Mouse (Mus musculus): ENCODE data around the gene Prodh2. TPM values are rescaled to one million over a fixed set of nuclear protein-coding genes. Genes with fewer than 3 reads are reported as not detected.

The Prodh2 gene
- 0.05 and 0.26 TPM in 2 replicates for polyA plus RNA-seq (2012; rRNA removed)

GRCm38 (mm10) chr7:30493401-30493931 is at the start of gene Prodh2:
Gene Prodh2, plus strand, starts transcription at chr7:30493622.
- TF ChIP-seq POLR2A (IDR thresholded peaks at IDR 0.05; ENCODE audit: borderline replicate concordance, extremely low read depth, insufficient read depth, insufficient read length, poor library complexity, severe bottlenecking), result no peak
- TF ChIP-seq CTCF (IDR thresholded peaks at IDR 0.05; ENCODE audit: borderline replicate concordance, extremely low read depth, insufficient read depth, insufficient read length), result no peak
- no peak for DNase-seq (ENCODE audit: low read depth)

GRCm38 (mm10) chr7:30443696-30444095 is 49.7 kb upstream of the Prodh2 start:
- TF ChIP-seq CTCF (IDR thresholded peaks at IDR 0.05; ENCODE audit: borderline replicate concordance, extremely low read depth, insufficient read depth, insufficient read length) (no peak), POLR2A (IDR thresholded peaks at IDR 0.05; ENCODE audit: borderline replicate concordance, extremely low read depth, insufficient read depth, insufficient read length, poor library complexity, severe bottlenecking) (no peak)
- DNase-seq (ENCODE audit: low read depth), result peak; percentile 61

- peak; percentile 96 for DNase-seq (ENCODE audit: low read depth)
- TF ChIP-seq CTCF (IDR thresholded peaks at IDR 0.05; ENCODE audit: borderline replicate concordance, extremely low read depth, insufficient read depth, insufficient read length) (no peak), POLR2A (IDR thresholded peaks at IDR 0.05; ENCODE audit: borderline replicate concordance, extremely low read depth, insufficient read depth, insufficient read length, poor library complexity, severe bottlenecking) (no peak)
Measured at GRCm38 (mm10) chr7:30444154-30444970, 49.1 kb upstream of the Prodh2 start.

- TF ChIP-seq POLR2A (IDR thresholded peaks at IDR 0.05; ENCODE audit: borderline replicate concordance, extremely low read depth, insufficient read depth, insufficient read length, poor library complexity, severe bottlenecking) (peak; percentile 69; the same call in 1 of the 2 replicates), CTCF (IDR thresholded peaks at IDR 0.05; ENCODE audit: borderline replicate concordance, extremely low read depth, insufficient read depth, insufficient read length) (no peak)
- peak; percentile 87 for DNase-seq (ENCODE audit: low read depth)
Measured at GRCm38 (mm10) chr7:30444971-30445751, 48.3 kb upstream of the Prodh2 start, which contains the start of gene Aplp1. Gene Aplp1, minus strand, starts transcription at chr7:30445535.

- DNase-seq (ENCODE audit: low read depth), result no peak
- TF ChIP-seq CTCF (IDR thresholded peaks at IDR 0.05; ENCODE audit: borderline replicate concordance, extremely low read depth, insufficient read depth, insufficient read length) (no peak), POLR2A (IDR thresholded peaks at IDR 0.05; ENCODE audit: borderline replicate concordance, extremely low read depth, insufficient read depth, insufficient read length, poor library complexity, severe bottlenecking) (no peak)
Measured at GRCm38 (mm10) chr7:30450241-30450640, 43.2 kb upstream of the Prodh2 start.

- TF ChIP-seq POLR2A (IDR thresholded peaks at IDR 0.05; ENCODE audit: borderline replicate concordance, extremely low read depth, insufficient read depth, insufficient read length, poor library complexity, severe bottlenecking) (no peak), CTCF (IDR thresholded peaks at IDR 0.05; ENCODE audit: borderline replicate concordance, extremely low read depth, insufficient read depth, insufficient read length) (no peak)
- DNase-seq (ENCODE audit: low read depth), result no peak
Measured at GRCm38 (mm10) chr7:30453327-30453726, 40.1 kb upstream of the Prodh2 start.

- no peak for TF ChIP-seq POLR2A (IDR thresholded peaks at IDR 0.05; ENCODE audit: borderline replicate concordance, extremely low read depth, insufficient read depth, insufficient read length, poor library complexity, severe bottlenecking)
- TF ChIP-seq CTCF (IDR thresholded peaks at IDR 0.05; ENCODE audit: borderline replicate concordance, extremely low read depth, insufficient read depth, insufficient read length), result no peak
- no peak for DNase-seq (ENCODE audit: low read depth)
Measured at GRCm38 (mm10) chr7:30453766-30454165, 39.7 kb upstream of the Prodh2 start.

- TF ChIP-seq CTCF (IDR thresholded peaks at IDR 0.05; ENCODE audit: borderline replicate concordance, extremely low read depth, insufficient read depth, insufficient read length) (no peak), POLR2A (IDR thresholded peaks at IDR 0.05; ENCODE audit: borderline replicate concordance, extremely low read depth, insufficient read depth, insufficient read length, poor library complexity, severe bottlenecking) (no peak)
- no peak for DNase-seq (ENCODE audit: low read depth)
Measured at GRCm38 (mm10) chr7:30454259-30454658, 39.2 kb upstream of the Prodh2 start.

- no peak for DNase-seq (ENCODE audit: low read depth)
- TF ChIP-seq CTCF (IDR thresholded peaks at IDR 0.05; ENCODE audit: borderline replicate concordance, extremely low read depth, insufficient read depth, insufficient read length), result no peak
- TF ChIP-seq POLR2A (IDR thresholded peaks at IDR 0.05; ENCODE audit: borderline replicate concordance, extremely low read depth, insufficient read depth, insufficient read length, poor library complexity, severe bottlenecking), result no peak
Measured at GRCm38 (mm10) chr7:30456487-30456886, 36.9 kb upstream of the Prodh2 start.

GRCm38 (mm10) chr7:30456911-30457628 is 36.4 kb upstream of the Prodh2 start:
- peak; percentile 14 for DNase-seq (ENCODE audit: low read depth)
- TF ChIP-seq CTCF (IDR thresholded peaks at IDR 0.05; ENCODE audit: borderline replicate concordance, extremely low read depth, insufficient read depth, insufficient read length) (no peak), POLR2A (IDR thresholded peaks at IDR 0.05; ENCODE audit: borderline replicate concordance, extremely low read depth, insufficient read depth, insufficient read length, poor library complexity, severe bottlenecking) (no peak)

Data from brain, embryonic 14.5 days (tissue).